Mouse (Mus musculus) liver, adult 2 months (tissue): ENCODE data around the gene Atp5mpl.

Experiments
- CTCF ChIP-seq: fragments of 200-500 bp; IDR thresholded peaks from 2 replicates; pipeline ENCODE4 v1.5.1; 2011; ENCODE audit warnings: low read depth, low read length, control low read depth
- POLR2A ChIP-seq: fragments of 200-500 bp; IDR thresholded peaks from 2 replicates; pipeline ENCODE4 v1.6.1; 2011; ENCODE audit warnings: low read length, control low read depth; ENCODE audit not compliant: insufficient read depth; ENCODE audit errors: extremely low read depth

DNA sequence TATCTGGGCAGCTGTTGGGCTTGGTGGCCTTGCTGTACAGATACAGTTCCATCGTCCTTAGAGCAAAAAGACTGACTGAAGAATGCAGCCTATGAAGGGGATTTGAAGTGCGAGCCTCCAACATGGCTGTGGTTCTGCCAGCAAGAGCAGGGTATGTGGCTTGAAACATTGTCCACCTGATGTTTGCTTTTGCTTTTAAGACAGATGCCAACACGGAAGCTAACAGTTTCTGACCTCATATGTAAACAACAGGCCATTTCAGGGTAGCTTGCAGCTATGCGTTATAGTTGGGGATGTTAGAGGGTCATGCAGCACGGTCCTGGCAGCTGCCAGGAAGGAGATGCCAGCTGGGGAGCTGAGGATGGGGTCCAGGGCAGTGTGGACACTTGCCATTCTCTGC is 16.3 kb downstream of the Atp5mpl start:
- TF ChIP-seq CTCF (no peak), POLR2A (no peak)
